Mouse (Mus musculus) stomach, postnatal 0 days (tissue): ENCODE data around the gene Tmem169. TPM values are rescaled to one million over a fixed set of nuclear protein-coding genes. Genes with fewer than 3 reads are reported as not detected.

ENCODE experiments used
- ATAC-seq: fragments of 200-750 bp; cut with Nextera tagmentation; 2 replicates; pipeline ENCODE4 v1.8.0; 2017; ENCODE audit not compliant: low FRiP score, low TSS enrichment
- DNase-seq: peaks from one replicate; pipeline ENCODE4 v3.0.0-alpha.2; 2016; ENCODE audit warnings: low spot score
- H3K27ac ChIP-seq: fragments of 300-500 bp; sonication (generic); replicated peaks from 2 replicates; pipeline ENCODE4 v1.5.1; 2014; ENCODE audit warnings: mild to moderate bottlenecking, control low read depth
- H3K27me3 ChIP-seq: fragments of 300-500 bp; sonication (generic); 2 replicates; pipeline ENCODE4 v1.6.1; 2014; ENCODE audit warnings: low read length; ENCODE audit not compliant: control insufficient read depth, insufficient read depth
- H3K36me3 ChIP-seq: fragments of 300-500 bp; sonication (generic); 2 replicates; pipeline ENCODE4 v1.6.1; 2014; ENCODE audit warnings: low read length, mixed read lengths; ENCODE audit not compliant: control insufficient read depth, insufficient read depth
- H3K4me1 ChIP-seq: fragments of 300-500 bp; sonication (generic); replicated peaks from 2 replicates; pipeline ENCODE4 v1.6.1; 2014; ENCODE audit warnings: antibody characterized with exemption; ENCODE audit not compliant: control insufficient read depth, insufficient read depth
- H3K4me2 ChIP-seq: fragments of 300-500 bp; sonication (generic); replicated peaks from 2 replicates; pipeline ENCODE4 v1.6.1; 2014; ENCODE audit warnings: low read depth, mild to moderate bottlenecking, control low read depth, moderate library complexity
- H3K4me3 ChIP-seq: fragments of 300-500 bp; sonication (generic); 2 replicates; pipeline ENCODE4 v1.5.1; 2014; ENCODE audit warnings: low read depth, low read length, control low read depth
- H3K9ac ChIP-seq: fragments of 300-500 bp; sonication (generic); 2 replicates; pipeline ENCODE4 v1.6.1; 2014; ENCODE audit warnings: mild to moderate bottlenecking, low read length, control low read depth, mixed read lengths
- H3K9me3 ChIP-seq: fragments of 300-500 bp; sonication (generic); 2 replicates; pipeline ENCODE4 v1.6.1; 2016; ENCODE audit warnings: low read length; ENCODE audit not compliant: control insufficient read depth
- CTCF ChIP-seq: IDR thresholded peaks from 2 replicates; pipeline ENCODE4 v1.5.1; 2016; ENCODE audit warnings: antibody characterized with exemption, low read depth, mild to moderate bottlenecking, moderate library complexity
- EP300 ChIP-seq: optimal IDR thresholded peaks from 2 replicates; pipeline ENCODE3; 2016; ENCODE audit warnings: antibody characterized with exemption
- WGBS: fragments of 180-500 bp; shearing (Covaris S2); extraction: QIAGEN DNeasy Blood & Tissue Kit; methylation state at CpG from one replicate; pipeline ENCODE4 v1.1.7; 2014; 5-methylcytosine and 5-hydroxymethylcytosine counted together
- polyA plus RNA-seq: library from polyadenylated mRNA; unstranded; fragments of >200 nt; fragmentation: Nextera tagmentation; extraction: Ambion mirVana; gene quantifications from 2 replicates; pipeline ENCODE4 v1.2.1, GENCODE M21; 2015

The Tmem169 gene
- polyA plus RNA-seq, 1 experiment from 2014 or later = 0.69 TPM

- Histone ChIP-seq H3K9me3 (no peaks in the 10 kb centered on the region), H3K36me3 (no peaks in the 10 kb centered on the region), H3K9ac (peak overlapping the region; percentile 71), H3K4me3 (peak overlapping the region; percentile 42), H3K4me1 (0 out of 2 replicates have a peak, but pooled peaks cover 4% of the 10 kb centered on the region), H3K27me3 (no peaks in the 10 kb centered on the region), H3K4me2 (peak overlapping the region; percentile 59), H3K27ac (peak overlapping the region; percentile 18; the same call in 1 of the 2 replicates)
- 28% methylated on average over 11 of the region's 11 CpGs for WGBS
- DNase-seq (no peak), ATAC-seq (no peak)
- no peak for TF ChIP-seq EP300
- TF ChIP-seq CTCF = no peak
These were observed 30.2 kb upstream of the Tmem169 start for GRCm38 (mm10) chr1:72253881-72254491.

GRCm38 (mm10) chr1:72254545-72255061, 29.6 kb upstream of the Tmem169 start:
- H3K36me3 ChIP-seq = no peaks in the 10 kb centered on the region
- WGBS = 1% methylated on average over 35 of the region's 35 CpGs
- H3K27me3 ChIP-seq = no peaks in the 10 kb centered on the region
- TF ChIP-seq CTCF (peak; percentile 43), EP300 (no peak)
- H3K9ac ChIP-seq = peak overlapping the region; percentile 71
- H3K4me3 ChIP-seq = peak overlapping the region; percentile 42
- peak overlapping the region; percentile 59 for H3K4me2 ChIP-seq
- H3K9me3 ChIP-seq = no peaks in the 10 kb centered on the region
- H3K27ac ChIP-seq = peak overlapping the region; percentile 93
- peak; percentile 92 for DNase-seq
- 0 out of 2 replicates have a peak, but pooled peaks cover 4% of the 10 kb centered on the region for H3K4me1 ChIP-seq
- ATAC-seq = peak; percentile 89

- WGBS = 2% methylated on average over 15 of the region's 15 CpGs
- peak overlapping the region; percentile 71; the same call in 1 of the 2 replicates for H3K9ac ChIP-seq
- peak overlapping the region; percentile 42 for H3K4me3 ChIP-seq
These were observed 28.9 kb upstream of the Tmem169 start for GRCm38 (mm10) chr1:72255062-72255853.

GRCm38 (mm10) chr1:72255854-72256175, 28.4 kb upstream of the Tmem169 start:
- no peaks in the 10 kb centered on the region for H3K9me3 ChIP-seq
- 0 out of 2 replicates have a peak, but pooled peaks cover 4% of the 10 kb centered on the region for H3K4me1 ChIP-seq
- no peak for ATAC-seq
- WGBS = 16% methylated on average over 11 of the region's 11 CpGs
- H3K4me3 ChIP-seq = no peak overlapping the region
- H3K4me2 ChIP-seq = peak overlapping the region; percentile 59
- H3K36me3 ChIP-seq = no peaks in the 10 kb centered on the region
- TF ChIP-seq EP300 (no peak), CTCF (no peak)
- no peak overlapping the region for H3K9ac ChIP-seq
- peak overlapping the region; percentile 56 for H3K27ac ChIP-seq
- H3K27me3 ChIP-seq = no peaks in the 10 kb centered on the region
- DNase-seq = no peak

More at GRCm38 (mm10) chr1:72255062-72255853, 28.9 kb upstream of the Tmem169 start:
- peak; percentile 30 for TF ChIP-seq CTCF
- no peak for TF ChIP-seq EP300
- peak overlapping the region; percentile 59 for H3K4me2 ChIP-seq
- DNase-seq (peak; percentile 66), ATAC-seq (peak; percentile 91)
- no peaks in the 10 kb centered on the region for H3K27me3 ChIP-seq
- no peaks in the 10 kb centered on the region for H3K36me3 ChIP-seq
- 0 out of 2 replicates have a peak, but pooled peaks cover 4% of the 10 kb centered on the region for H3K4me1 ChIP-seq
- peak overlapping the region; percentile 93 for H3K27ac ChIP-seq
- H3K9me3 ChIP-seq = no peaks in the 10 kb centered on the region

GRCm38 (mm10) chr1:72256381-72257256, 27.6 kb upstream of the Tmem169 start:
- Histone ChIP-seq H3K4me2 (no peak overlapping the region), H3K27me3 (no peaks in the 10 kb centered on the region), H3K36me3 (no peaks in the 10 kb centered on the region), H3K9me3 (no peaks in the 10 kb centered on the region), H3K4me3 (no peak overlapping the region), H3K9ac (no peak overlapping the region), H3K4me1 (0 out of 2 replicates have a peak, but pooled peaks cover 4% of the 10 kb centered on the region), H3K27ac (no peak overlapping the region)
- WGBS = 74% methylated on average over 9 of the region's 9 CpGs
- DNase-seq = no peak
- TF ChIP-seq CTCF (0 out of 2 replicates have a peak, but pooled peaks have one; percentile 1), EP300 (no peak)
- no peak for ATAC-seq
